Mouse (Mus musculus) limb, embryonic 13.5 days (tissue): Measurements from ENCODE around the gene Spns2. TPM values are rescaled to one million over a fixed set of nuclear protein-coding genes. Genes with fewer than 3 reads are reported as not detected.

Experiments used
- ATAC-seq: fragments of 200-750 bp; cut with Nextera tagmentation; 2 replicates; pipeline ENCODE4 v1.8.0; 2017; ENCODE audit warnings: low read depth, moderate number of reproducible peaks, moderate TSS enrichment; ENCODE audit not compliant: low FRiP score
- H3K27ac ChIP-seq: fragments of 300-500 bp; sonication (generic); 2 replicates; pipeline ENCODE4 v1.5.1; 2015; ENCODE audit warnings: inconsistent platforms, mild to moderate bottlenecking, moderate library complexity
- H3K27me3 ChIP-seq: fragments of 300-500 bp; sonication (generic); 2 replicates; pipeline ENCODE4 v1.6.1; 2015; ENCODE audit warnings: mild to moderate bottlenecking, inconsistent platforms
- H3K36me3 ChIP-seq: fragments of 300-500 bp; sonication (generic); 2 replicates; pipeline ENCODE4 v1.6.1; 2015; ENCODE audit warnings: inconsistent platforms, mild to moderate bottlenecking, moderate library complexity
- H3K4me1 ChIP-seq: fragments of 300-500 bp; sonication (generic); 2 replicates; pipeline ENCODE4 v1.6.1; 2015; ENCODE audit warnings: inconsistent platforms
- H3K4me2 ChIP-seq: fragments of 300-500 bp; sonication (generic); replicated peaks from 2 replicates; pipeline ENCODE4 v1.6.1; 2015; ENCODE audit warnings: inconsistent platforms, mild to moderate bottlenecking, moderate library complexity
- H3K4me3 ChIP-seq: fragments of 300-500 bp; sonication (generic); 2 replicates; pipeline ENCODE4 v1.5.1; 2015; ENCODE audit warnings: moderate library complexity, mild to moderate bottlenecking, inconsistent platforms
- H3K9ac ChIP-seq: fragments of 300-500 bp; sonication (generic); 2 replicates; pipeline ENCODE4 v1.6.1; 2015; ENCODE audit warnings: mild to moderate bottlenecking, inconsistent platforms
- H3K9me3 ChIP-seq: fragments of 300-500 bp; sonication (generic); 2 replicates; pipeline ENCODE4 v1.6.1; 2016; ENCODE audit warnings: inconsistent platforms
- WGBS: fragments of 180-500 bp; shearing (Covaris S2); methylation state at CpG from one replicate; pipeline ENCODE4 v1.1.7; 2015; 5-methylcytosine and 5-hydroxymethylcytosine counted together
- polyA plus RNA-seq: library from polyadenylated mRNA; unstranded; fragments of >200 nt; fragmentation: Nextera tagmentation; extraction: Ambion mirVana; gene quantifications from 2 replicates; pipeline ENCODE4 v1.2.1, GENCODE M21; 2015

Spns2 gene
- polyA plus RNA-seq, 1 experiment from 2014 or later = 2.1 TPM

- Histone ChIP-seq H3K27ac (no peak overlapping the region), H3K4me3 (no peak overlapping the region), H3K27me3 (no peaks in the 10 kb centered on the region), H3K9me3 (peaks cover 3% of the 10 kb centered on the region; the same call in 1 of the 2 replicates), H3K36me3 (no peaks in the 10 kb centered on the region), H3K4me1 (peaks cover 2% of the 10 kb centered on the region; the same call in 1 of the 2 replicates), H3K4me2 (no peak overlapping the region), H3K9ac (no peak overlapping the region)
- ATAC-seq = no peak
Measured at GRCm38 (mm10) chr11:72425201-72425600, 64.5 kb downstream of the Spns2 start.

GRCm38 (mm10) chr11:72423686-72424085 is 66.0 kb downstream of the Spns2 start:
- H3K36me3 ChIP-seq = no peaks in the 10 kb centered on the region
- 88% methylated on average over 4 of the region's 4 CpGs for WGBS
- ATAC-seq = no peak

GRCm38 (mm10) chr11:72421518-72422278 is 68.0 kb downstream of the Spns2 start:
- Histone ChIP-seq H3K27me3 (no peaks in the 10 kb centered on the region), H3K4me2 (no peak overlapping the region), H3K4me3 (no peak overlapping the region), H3K4me1 (peaks cover 17% of the 10 kb centered on the region), H3K9ac (no peak overlapping the region), H3K36me3 (no peaks in the 10 kb centered on the region), H3K9me3 (no peaks in the 10 kb centered on the region), H3K27ac (no peak overlapping the region)
- 88% methylated on average over 11 of the region's 11 CpGs for WGBS
- ATAC-seq = no peak

More at GRCm38 (mm10) chr11:72423686-72424085, 66.0 kb downstream of the Spns2 start:
- Histone ChIP-seq H3K9me3 (peaks cover 3% of the 10 kb centered on the region; the same call in 1 of the 2 replicates), H3K9ac (no peak overlapping the region), H3K4me2 (no peak overlapping the region), H3K4me1 (peaks cover 2% of the 10 kb centered on the region; the same call in 1 of the 2 replicates), H3K27ac (no peak overlapping the region), H3K27me3 (no peaks in the 10 kb centered on the region), H3K4me3 (no peak overlapping the region)

GRCm38 (mm10) chr11:72420460-72421122 is 69.1 kb downstream of the Spns2 start:
- WGBS = 89% methylated on average over 6 of the region's 6 CpGs
- H3K4me1 ChIP-seq = peaks cover 17% of the 10 kb centered on the region
- H3K4me2 ChIP-seq = no peak overlapping the region
- H3K9ac ChIP-seq = no peak overlapping the region
- no peak for ATAC-seq
- H3K36me3 ChIP-seq = no peaks in the 10 kb centered on the region
- no peaks in the 10 kb centered on the region for H3K9me3 ChIP-seq
- no peaks in the 10 kb centered on the region for H3K27me3 ChIP-seq
- no peak overlapping the region for H3K4me3 ChIP-seq
- H3K27ac ChIP-seq = no peak overlapping the region

GRCm38 (mm10) chr11:72419006-72419405 is 70.7 kb downstream of the Spns2 start:
- no peaks in the 10 kb centered on the region for H3K9me3 ChIP-seq
- H3K27me3 ChIP-seq = no peaks in the 10 kb centered on the region; the same call in 1 of the 2 replicates
- ATAC-seq = no peak
- no peaks in the 10 kb centered on the region for H3K36me3 ChIP-seq
- H3K4me1 ChIP-seq = peaks cover 14% of the 10 kb centered on the region
- H3K9ac ChIP-seq = no peak overlapping the region
- no peak overlapping the region for H3K4me2 ChIP-seq
- H3K27ac ChIP-seq = no peak overlapping the region
- no peak overlapping the region for H3K4me3 ChIP-seq
- WGBS = 84% methylated on average over 6 of the region's 6 CpGs

GRCm38 (mm10) chr11:72418227-72418626 is 71.5 kb downstream of the Spns2 start:
- Histone ChIP-seq H3K4me1 (peaks cover 16% of the 10 kb centered on the region), H3K27ac (no peak overlapping the region), H3K4me2 (no peak overlapping the region), H3K36me3 (no peaks in the 10 kb centered on the region), H3K27me3 (no peaks in the 10 kb centered on the region; the same call in 1 of the 2 replicates), H3K9ac (no peak overlapping the region), H3K9me3 (no peaks in the 10 kb centered on the region), H3K4me3 (no peak overlapping the region)
- no peak for ATAC-seq
- WGBS = 37% methylated on average over 8 of the region's 8 CpGs

GRCm38 (mm10) chr11:72417376-72417775 is 72.3 kb downstream of the Spns2 start:
- WGBS = 9% methylated on average over 4 of the region's 4 CpGs
- H3K9me3 ChIP-seq = no peaks in the 10 kb centered on the region
- no peak overlapping the region for H3K4me3 ChIP-seq
- H3K4me1 ChIP-seq = peaks cover 21% of the 10 kb centered on the region
- H3K36me3 ChIP-seq = no peaks in the 10 kb centered on the region
- H3K27me3 ChIP-seq = no peaks in the 10 kb centered on the region; the same call in 1 of the 2 replicates
- H3K9ac ChIP-seq = no peak overlapping the region
- ATAC-seq = peak; percentile 53; the same call in 1 of the 2 replicates
- H3K27ac ChIP-seq = no peak overlapping the region
- no peak overlapping the region for H3K4me2 ChIP-seq

GRCm38 (mm10) chr11:72416666-72417065 is 73.0 kb downstream of the Spns2 start:
- no peaks in the 10 kb centered on the region for H3K9me3 ChIP-seq
- H3K27me3 ChIP-seq = no peaks in the 10 kb centered on the region; the same call in 1 of the 2 replicates
- H3K4me1 ChIP-seq = peaks cover 25% of the 10 kb centered on the region
- no peak overlapping the region for H3K4me2 ChIP-seq
- WGBS = 88% methylated on average over 5 of the region's 5 CpGs
- H3K9ac ChIP-seq = no peak overlapping the region
- no peak overlapping the region for H3K27ac ChIP-seq
- no peaks in the 10 kb centered on the region for H3K36me3 ChIP-seq
- no peak for ATAC-seq
- H3K4me3 ChIP-seq = no peak overlapping the region

GRCm38 (mm10) chr11:72415155-72415554 is 74.5 kb downstream of the Spns2 start:
- H3K4me3 ChIP-seq = no peak overlapping the region
- peaks cover 8% of the 10 kb centered on the region; the same call in 1 of the 2 replicates for H3K27me3 ChIP-seq
- H3K9me3 ChIP-seq = no peaks in the 10 kb centered on the region
- 74% methylated on average over 8 of the region's 8 CpGs for WGBS
- H3K9ac ChIP-seq = no peak overlapping the region
- H3K36me3 ChIP-seq = no peaks in the 10 kb centered on the region
- H3K4me1 ChIP-seq = peaks cover 35% of the 10 kb centered on the region
- no peak overlapping the region for H3K27ac ChIP-seq
- no peak for ATAC-seq
- H3K4me2 ChIP-seq = no peak overlapping the region

GRCm38 (mm10) chr11:72413601-72414190 is 76.0 kb downstream of the Spns2 start:
- Histone ChIP-seq H3K9ac (no peak overlapping the region), H3K27ac (no peak overlapping the region), H3K4me1 (peaks cover 49% of the 10 kb centered on the region), H3K27me3 (peaks cover 17% of the 10 kb centered on the region), H3K4me3 (no peak overlapping the region), H3K9me3 (no peaks in the 10 kb centered on the region), H3K4me2 (no peak overlapping the region), H3K36me3 (no peaks in the 10 kb centered on the region)
- ATAC-seq = no peak
- WGBS = 64% methylated on average over 5 of the region's 5 CpGs

GRCm38 (mm10) chr11:72413016-72413415 is 76.7 kb downstream of the Spns2 start:
- no peak overlapping the region for H3K4me2 ChIP-seq
- H3K27ac ChIP-seq = no peak overlapping the region
- peaks cover 23% of the 10 kb centered on the region for H3K27me3 ChIP-seq
- no peaks in the 10 kb centered on the region for H3K9me3 ChIP-seq
- peaks cover 52% of the 10 kb centered on the region for H3K4me1 ChIP-seq
- H3K4me3 ChIP-seq = no peak overlapping the region
- H3K9ac ChIP-seq = no peak overlapping the region
- ATAC-seq = no peak
- no peaks in the 10 kb centered on the region for H3K36me3 ChIP-seq
- WGBS = 60% methylated on average over 7 of the region's 7 CpGs

- no peak overlapping the region for H3K27ac ChIP-seq
- peak overlapping the region; percentile 74 for H3K9ac ChIP-seq
- ATAC-seq = no peak
- H3K27me3 ChIP-seq = peaks cover 30% of the 10 kb centered on the region
- H3K9me3 ChIP-seq = no peaks in the 10 kb centered on the region
- H3K4me2 ChIP-seq = peak overlapping the region; percentile 99
- H3K36me3 ChIP-seq = no peaks in the 10 kb centered on the region
- WGBS = 34% methylated on average over 9 of the region's 9 CpGs
- peaks cover 51% of the 10 kb centered on the region for H3K4me1 ChIP-seq
- H3K4me3 ChIP-seq = peak overlapping the region; percentile 72
Measured at GRCm38 (mm10) chr11:72411945-72412344, 77.8 kb downstream of the Spns2 start.
